In the genomic region with DNA sequence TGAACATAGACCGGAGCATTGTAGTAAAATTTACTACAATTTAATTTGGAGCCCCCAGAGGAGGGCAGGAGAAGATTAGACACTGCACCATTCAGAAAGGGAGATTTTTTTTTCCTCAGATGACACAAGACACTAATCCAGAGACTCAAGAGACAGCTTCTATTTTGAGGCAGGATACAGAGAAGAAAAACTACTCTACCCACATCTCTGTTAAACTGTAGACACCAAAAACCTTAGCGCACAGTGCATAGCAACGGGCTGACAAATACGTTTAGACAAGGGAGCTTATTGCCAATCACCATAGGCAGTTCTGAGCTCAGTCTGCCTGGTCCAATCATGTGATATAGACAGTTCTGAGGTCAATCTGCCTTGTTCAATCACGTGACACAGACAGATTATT, we compare ENCODE assay signal across 25 mouse cellular contexts.
DNase-seq lines count a peak whose midpoint lies in the region; ATAC-seq and TF ChIP-seq lines count a peak whose summit lies in the region.
"Had no signal": no experiment of that assay in that cellular context is flagged by ENCODE, and none has a peak within 500 bp of the region (broad histone marks: within the 10 kb centered on the region; RNA-seq: fewer than 3 reads in every experiment).

No protein-coding gene starts in this region.

- no peak overlapping the region for H3K27ac ChIP-seq in MEL (ENCODE audit: control insufficient read depth, low read depth, low read length)
- H3K27ac ChIP-seq: embryonic facial prominence, embryonic 13.5 days; embryonic facial prominence, embryonic 15.5 days; forebrain, embryonic 10.5 days; forebrain, embryonic 12.5 days had no signal

- no peaks in the 10 kb centered on the region for H3K36me3 ChIP-seq in MEL (ENCODE audit: control insufficient read depth in 1 of 2, insufficient read depth in 2 of 2, low read length in 2 of 2)
- H3K36me3 ChIP-seq: embryonic facial prominence, embryonic 13.5 days; embryonic facial prominence, embryonic 15.5 days; forebrain, embryonic 10.5 days; forebrain, embryonic 12.5 days; G1E had no signal

- no peak for TF ChIP-seq POLR2A in MEL (IDR thresholded peaks at IDR 0.05; ENCODE audit: control insufficient read depth in 1 of 2, insufficient read depth in 1 of 2, low read depth in 1 of 2, low read length in 2 of 2, poor library complexity in 1 of 2)

- no peak for TF ChIP-seq EP300 in MEL (IDR thresholded peaks at IDR 0.05; ENCODE audit: low read depth in 1 of 2, low read length in 2 of 2)

- H3K4me3 ChIP-seq in MEL (ENCODE audit: control insufficient read depth in 1 of 2, insufficient read depth in 1 of 2, low read depth in 2 of 2, low read length in 2 of 2) = no peak overlapping the region
- H3K4me3 ChIP-seq: embryonic facial prominence, embryonic 13.5 days; embryonic facial prominence, embryonic 15.5 days; erythroblast, embryonic 14.5 days; forebrain, embryonic 10.5 days; forebrain, embryonic 12.5 days had no signal

- no peaks in the 10 kb centered on the region for H3K27me3 ChIP-seq in MEL (ENCODE audit: control insufficient read depth in 1 of 2, insufficient read depth in 2 of 2, low read length in 2 of 2)
- H3K27me3 ChIP-seq: embryonic facial prominence, embryonic 13.5 days; embryonic facial prominence, embryonic 15.5 days; forebrain, embryonic 12.5 days had no signal

- peak; percentile 20 for DNase-seq in retina, postnatal 1 day
- DNase-seq in retina, embryonic 14.5 days (ENCODE audit: low spot score) = no peak
- DNase-seq in MEL (ENCODE audit: low read depth, low spot score) = no peak
- no peak for DNase-seq in urinary bladder, postnatal 14 days (ENCODE audit: low spot score)
- no peak for DNase-seq in c-Kit-positive CD71-positive TER-119-positive erythroid progenitor cells, embryonic 14.5 days (ENCODE audit: low spot score)
- DNase-seq in spleen, adult 18-20 months = no peak
- DNase-seq: adrenal gland, adult 2 months; adrenal gland, postnatal 10 days; adrenal gland, postnatal 25 days; cerebellum, adult 11 months; cerebellum, adult 18-20 months; cerebellum, adult 8-10 months; cerebellum, adult 9-11 months; cerebellum, postnatal 14 days; cerebellum, postnatal 36 days; embryo, embryonic 11 days had no signal

- H3K4me1 ChIP-seq in MEL (ENCODE audit: control insufficient read depth in 1 of 2, insufficient read depth in 2 of 2, low read length in 2 of 2) = no peaks in the 10 kb centered on the region
- H3K4me1 ChIP-seq: embryonic facial prominence, embryonic 13.5 days; embryonic facial prominence, embryonic 15.5 days; forebrain, embryonic 10.5 days; forebrain, embryonic 12.5 days had no signal

- no peak for TF ChIP-seq CTCF in MEL (IDR thresholded peaks at IDR 0.05 in 2 of 3, conservative IDR thresholded peaks at IDR 0.05 in 1 of 3; ENCODE audit: control insufficient read depth in 1 of 3, insufficient read depth in 1 of 3, low read depth in 2 of 3, low read length in 3 of 3, poor library complexity in 1 of 3, severe bottlenecking in 1 of 3)

- no peak overlapping the region for H3K9ac ChIP-seq in MEL (ENCODE audit: control insufficient read depth, low read depth, low read length, poor library complexity, severe bottlenecking)
- H3K9ac ChIP-seq: embryonic facial prominence, embryonic 13.5 days; embryonic facial prominence, embryonic 15.5 days; forebrain, embryonic 12.5 days had no signal

- H3K9me3 ChIP-seq in MEL (replicated peaks; ENCODE audit: insufficient read depth, low read length) = no peaks in the 10 kb centered on the region
- H3K9me3 ChIP-seq: embryonic facial prominence, embryonic 13.5 days; embryonic facial prominence, embryonic 15.5 days; forebrain, embryonic 10.5 days; forebrain, embryonic 12.5 days had no signal

- 0 out of 2 replicates have a peak, but pooled peaks have one; percentile 9 for ATAC-seq in megakaryocyte progenitor cell, adult 5-6 weeks (replicated peaks; ENCODE audit: poor library complexity)
- ATAC-seq: forebrain, embryonic 14.5 days; forebrain, embryonic 16.5 days had no signal

- TF ChIP-seq RAD21 in MEL (IDR thresholded peaks at IDR 0.05; ENCODE audit: low read depth, low read length) = no peak

- H3K79me2 ChIP-seq in MEL (ENCODE audit: control insufficient read depth, insufficient read depth, low read length, poor library complexity) = no peaks in the 10 kb centered on the region

TF ChIP-seq in MEL, 35 proteins besides CTCF, POLR2A, EP300 and RAD21:
- no peak for TF ChIP-seq CHD2 (IDR thresholded peaks at IDR 0.05; ENCODE audit: low read length)
- TF ChIP-seq USF1 (IDR thresholded peaks at IDR 0.05; ENCODE audit: low read depth, low read length) = 0 out of 2 replicates have a peak, but pooled peaks have one; percentile 44
- TF ChIP-seq MAX (IDR thresholded peaks at IDR 0.05; ENCODE audit: low read length) = no peak
- no peak for TF ChIP-seq NELFE (IDR thresholded peaks at IDR 0.05; ENCODE audit: low read depth, low read length)
- TF ChIP-seq TAL1 (IDR thresholded peaks at IDR 0.05; ENCODE audit: low read length) = no peak
- no peak for TF ChIP-seq POLR2AphosphoS5 (IDR thresholded peaks at IDR 0.05; ENCODE audit: borderline replicate concordance, low read depth, low read length)
- TF ChIP-seq ZC3H11A (IDR thresholded peaks at IDR 0.05; ENCODE audit: low read depth, low read length) = no peak
